Mouse (Mus musculus) liver, postnatal 0 days (tissue): ENCODE measurements around the gene Tapbp.

Source experiments
- CTCF ChIP-seq: sonication (generic); IDR thresholded peaks from 2 replicates; pipeline ENCODE4 v1.5.1; 2016; ENCODE audit warnings: antibody characterized with exemption, low read depth
- EP300 ChIP-seq: IDR thresholded peaks from 2 replicates; pipeline ENCODE4 v1.6.1; 2016; ENCODE audit warnings: antibody characterized with exemption, low read depth, mild to moderate bottlenecking

GRCm38 (mm10) chr17:33973572-33973971 lies 57.9 kb downstream of the Tapbp start:
- TF ChIP-seq EP300 (peak; percentile 50), CTCF (no peak)
